Mouse (Mus musculus): ENCODE data around the gene Olfr64.
A peak's percentile ranks its signal among the peaks of the same experiment; 100 is the strongest.

The Olfr64 gene

GRCm38 (mm10) chr7:103894385-103894784 lies at the start of gene Olfr64:
TSS of gene Olfr64 (minus strand) at chr7:103894485.
- no peak for DNase-seq

GRCm38 (mm10) chr7:103942730-103943129 lies 48.4 kb upstream of the Olfr64 start:
- peak; percentile 13 for DNase-seq

GRCm38 (mm10) chr7:103934264-103934663 lies 40.0 kb upstream of the Olfr64 start, which contains the start of gene Olfr632:
TSS of gene Olfr632 (plus strand) at chr7:103934347.
- no peak for DNase-seq

- DNase-seq: no peak
Observed at GRCm38 (mm10) chr7:103928525-103928924, 34.2 kb upstream of the Olfr64 start, which contains the start of gene Olfr631. TSS of gene Olfr631 (plus strand) at chr7:103928825.

- no peak for DNase-seq
Observed at GRCm38 (mm10) chr7:103915338-103915737, 21.1 kb upstream of the Olfr64 start.

- DNase-seq: no peak
Observed at GRCm38 (mm10) chr7:103912969-103913511, 18.8 kb upstream of the Olfr64 start.

GRCm38 (mm10) chr7:103910047-103910446 lies 15.8 kb upstream of the Olfr64 start:
- no peak for DNase-seq

GRCm38 (mm10) chr7:103903187-103903586 lies 8.9 kb upstream of the Olfr64 start, which contains the start of gene Olfr65:
TSS of gene Olfr65 (plus strand) at chr7:103903487.
- DNase-seq: no peak

GRCm38 (mm10) chr7:103886152-103886551 lies 8.1 kb downstream of the Olfr64 start, which contains the start of gene Olfr66:
TSS of gene Olfr66 (minus strand) at chr7:103886252.
- DNase-seq: no peak

GRCm38 (mm10) chr7:103877093-103877492 lies 17.2 kb downstream of the Olfr64 start:
- no peak for DNase-seq

- no peak for DNase-seq
Observed at GRCm38 (mm10) chr7:103874451-103874850, 19.8 kb downstream of the Olfr64 start.

- DNase-seq: no peak
Observed at GRCm38 (mm10) chr7:103873064-103873463, 21.2 kb downstream of the Olfr64 start.

GRCm38 (mm10) chr7:103870667-103871066 lies 23.6 kb downstream of the Olfr64 start:
- no peak for DNase-seq

GRCm38 (mm10) chr7:103865716-103866115 lies 28.6 kb downstream of the Olfr64 start:
- no peak for DNase-seq

GRCm38 (mm10) chr7:103861531-103861930 lies 32.8 kb downstream of the Olfr64 start:
- no peak for DNase-seq

GRCm38 (mm10) chr7:103860855-103861254 lies 33.4 kb downstream of the Olfr64 start:
- no peak for DNase-seq

GRCm38 (mm10) chr7:103859076-103859475 lies 35.2 kb downstream of the Olfr64 start:
- no peak for DNase-seq

GRCm38 (mm10) chr7:103854669-103855068 lies 39.6 kb downstream of the Olfr64 start:
- DNase-seq: no peak

GRCm38 (mm10) chr7:103853090-103853489 lies 41.2 kb downstream of the Olfr64 start, which contains the start of gene Hbb-y:
TSS of gene Hbb-y (minus strand) at chr7:103853216.
- DNase-seq: no peak

- no peak for DNase-seq
Observed at GRCm38 (mm10) chr7:103844525-103845325, 49.6 kb downstream of the Olfr64 start.

- no peak for DNase-seq
Observed at GRCm38 (mm10) chr7:103843034-103843433, 51.3 kb downstream of the Olfr64 start, which contains the start of gene Hbb-bh1. TSS of gene Hbb-bh1 (minus strand) at chr7:103843164.

GRCm38 (mm10) chr7:103840268-103840667 lies 54.0 kb downstream of the Olfr64 start, which contains the start of gene Hbb-bh2:
TSS of gene Hbb-bh2 (minus strand) at chr7:103840520.
- DNase-seq: no peak

All from right cerebral cortex, postnatal 4 days (tissue).